Mouse (Mus musculus) adrenal gland, postnatal 14 days (tissue): ENCODE measurements around the gene Tmem132a. TPM values are rescaled to one million over a fixed set of nuclear protein-coding genes. Genes with fewer than 3 reads are reported as not detected.

Experiments
- DNase-seq: peaks from one replicate; pipeline ENCODE4 v3.0.0; 2021; ENCODE audit warnings: mixed read lengths
- total RNA-seq: library from RNA; stranded (reverse); gene quantifications from 2 replicates; pipeline ENCODE4 v1.2.3, GENCODE M21; 2021

The Tmem132a gene
- total RNA-seq, 1 experiment from 2014 or later, result 19.6 TPM

DNA sequence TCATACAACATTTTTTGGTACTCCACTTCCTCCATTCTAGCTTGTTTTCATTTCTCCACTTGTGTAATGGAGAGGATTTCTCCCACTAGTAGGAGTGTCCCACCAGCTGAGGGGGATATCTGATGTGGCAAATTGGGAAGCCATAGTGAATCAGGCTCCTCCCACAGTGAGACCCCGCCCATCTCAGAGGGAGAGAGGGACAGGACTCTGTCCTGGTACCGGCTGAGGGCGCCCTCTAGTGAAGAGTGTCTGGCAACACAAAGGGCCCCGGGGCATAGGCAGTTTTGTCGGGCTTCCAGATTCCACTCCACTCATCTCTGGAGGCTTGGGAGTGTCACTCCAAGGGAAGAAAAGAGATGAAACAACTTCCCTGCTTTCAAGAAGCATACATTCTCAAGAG, 38.3 kb downstream of the Tmem132a start:
- peak; percentile 92 for DNase-seq

DNA sequence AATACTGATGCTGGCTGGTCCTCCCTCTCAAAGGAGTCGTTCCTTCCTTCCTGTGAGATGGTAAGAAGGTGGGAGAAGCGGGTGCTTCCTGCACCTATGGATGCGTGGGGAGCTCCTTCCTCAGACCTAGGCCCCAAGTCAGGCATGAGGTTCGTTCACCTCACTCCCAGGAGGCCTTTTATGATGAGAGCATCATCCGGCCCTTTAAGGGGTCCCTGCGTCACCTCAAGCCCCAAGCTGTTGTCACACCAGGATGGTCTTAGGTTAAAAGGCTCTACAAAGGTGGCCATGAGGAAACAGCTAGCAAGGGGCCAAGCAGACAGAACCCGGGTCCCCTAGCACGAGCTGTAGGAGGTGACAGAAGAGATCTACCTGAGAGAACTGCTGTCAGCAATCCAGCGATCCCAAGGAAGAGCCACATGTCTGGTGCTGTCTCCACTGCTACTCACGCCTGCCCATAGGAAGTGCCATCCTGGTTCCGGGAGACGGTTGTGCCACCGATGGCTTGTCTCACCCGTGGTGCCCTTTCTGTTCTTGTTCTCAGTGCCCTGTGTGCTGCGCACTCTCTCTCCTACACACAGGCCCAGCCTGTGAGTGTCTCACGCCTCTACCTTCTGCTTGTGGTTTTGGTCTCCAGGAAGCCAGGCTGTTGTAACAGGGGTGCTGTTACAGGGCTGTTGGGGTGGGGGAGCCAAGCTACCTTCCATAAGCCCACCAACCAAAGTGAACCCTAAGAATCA, 40.1 kb downstream of the Tmem132a start, which contains the start of gene Cd6:
Gene Cd6, minus strand, starts transcription at position 623 of the 740 bp plus-strand sequence.
- DNase-seq, result no peak

DNA sequence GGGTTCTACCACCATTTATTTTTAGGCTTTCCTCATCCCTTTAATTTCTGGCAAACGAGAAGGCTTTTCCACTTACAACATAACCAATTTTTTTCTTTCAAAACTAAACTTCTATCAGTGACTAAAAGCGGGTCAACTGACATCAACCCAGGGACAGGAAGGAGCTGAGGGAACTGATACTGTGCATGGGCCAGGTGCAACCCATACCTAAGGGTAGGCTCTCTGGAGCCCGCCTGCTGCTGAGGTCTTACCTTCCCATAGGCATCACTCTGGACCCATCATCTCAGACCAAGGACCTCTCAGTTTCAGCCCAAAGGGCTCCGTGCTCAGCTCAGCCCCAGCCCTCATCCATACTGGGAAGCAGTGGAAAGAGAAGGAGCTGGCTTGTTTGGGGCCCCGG, 41.4 kb downstream of the Tmem132a start:
- DNase-seq, result no peak

DNA sequence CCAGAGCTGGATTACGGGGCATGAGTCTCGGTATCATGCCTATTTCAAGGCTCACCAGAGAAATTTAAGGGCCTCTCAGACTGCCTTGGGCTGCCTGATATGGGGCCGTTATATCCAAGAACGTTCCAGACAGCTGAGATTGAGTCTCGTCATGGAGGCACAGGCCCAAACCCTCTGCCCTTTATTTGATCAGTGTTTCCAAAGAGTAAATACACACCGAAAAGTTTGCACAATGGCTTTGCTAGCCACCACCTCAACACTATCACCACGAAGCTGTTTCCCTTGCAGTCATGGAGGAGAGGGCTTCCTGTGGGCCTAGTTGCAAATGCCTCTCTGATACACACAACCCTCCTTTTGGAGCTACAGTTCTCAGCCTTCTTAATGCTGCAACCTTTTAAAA, 45.7 kb downstream of the Tmem132a start:
- DNase-seq, result no peak

DNA sequence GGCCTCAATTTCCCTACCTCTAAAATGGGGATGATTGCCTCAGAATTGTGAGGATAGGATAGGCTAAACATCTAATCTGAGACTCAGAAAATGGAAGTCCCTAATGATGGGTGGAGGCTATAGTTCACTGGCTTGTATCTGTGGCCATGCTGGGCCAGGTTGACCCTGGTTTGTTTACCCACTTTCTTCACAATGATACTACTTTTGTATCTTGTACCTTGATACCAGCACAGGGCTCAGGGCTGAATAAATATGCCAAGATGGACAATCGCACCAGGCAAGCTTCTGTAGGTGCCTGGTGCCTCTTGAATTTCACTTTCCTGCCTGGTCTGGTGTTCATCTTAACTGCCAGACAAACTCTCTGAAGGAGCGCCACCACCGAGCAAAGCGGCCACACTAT, 47.2 kb downstream of the Tmem132a start:
- DNase-seq, result no peak

DNA sequence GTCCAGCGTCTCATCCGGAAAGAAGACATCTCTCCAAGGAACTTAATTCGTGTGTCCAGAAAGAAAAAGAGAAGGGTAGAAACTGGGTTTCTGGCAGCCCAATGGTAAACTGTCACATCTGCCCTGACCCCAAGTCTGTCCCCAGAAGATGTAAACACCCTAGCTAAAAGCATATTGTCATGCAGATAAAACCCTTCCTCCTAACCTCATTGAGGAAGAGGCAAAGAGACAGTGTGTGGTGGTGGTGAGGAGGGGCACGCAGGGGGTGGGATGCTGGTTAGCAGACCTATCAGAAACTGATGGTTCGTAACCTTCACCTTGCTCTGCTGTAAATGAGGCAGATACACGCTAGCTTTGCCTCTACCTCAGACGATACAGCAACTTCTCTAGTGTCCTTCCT, 48.4 kb downstream of the Tmem132a start:
- DNase-seq, result no peak

DNA sequence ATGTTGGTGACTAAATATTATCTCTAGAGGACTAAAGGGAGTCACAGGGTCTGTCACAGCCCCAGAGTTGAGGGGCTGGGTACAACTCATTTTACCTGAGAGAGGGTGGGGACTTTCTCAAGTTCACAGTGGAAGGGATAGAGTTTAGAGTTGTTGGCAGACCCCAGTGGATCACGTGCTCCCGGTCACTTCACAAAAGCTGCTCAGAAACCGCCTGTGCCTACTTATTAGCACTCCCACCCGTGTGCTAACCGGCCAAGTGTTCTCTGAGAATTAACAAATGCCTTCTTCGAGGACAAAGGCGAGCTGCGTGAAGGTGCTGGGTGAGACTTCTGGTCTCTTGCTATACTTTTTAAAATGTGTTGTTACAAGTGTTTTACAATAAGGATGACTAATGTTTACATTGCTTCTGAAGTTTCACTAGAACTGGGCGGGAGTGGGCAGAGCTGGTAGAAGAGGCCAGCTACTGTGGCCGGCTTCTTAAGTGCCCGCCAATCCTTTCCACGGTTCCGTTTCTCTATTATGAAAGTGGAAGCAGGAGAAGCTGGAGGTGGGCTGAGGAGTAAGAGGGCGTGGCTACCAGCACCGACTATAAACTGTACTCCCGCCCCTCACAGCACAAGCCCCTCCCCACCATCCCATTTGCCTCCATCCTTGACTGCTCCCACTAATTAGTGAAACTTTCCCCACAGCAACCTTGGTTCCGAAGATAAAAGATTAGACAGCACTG, 51.4 kb downstream of the Tmem132a start:
- DNase-seq, result peak; percentile 27

DNA sequence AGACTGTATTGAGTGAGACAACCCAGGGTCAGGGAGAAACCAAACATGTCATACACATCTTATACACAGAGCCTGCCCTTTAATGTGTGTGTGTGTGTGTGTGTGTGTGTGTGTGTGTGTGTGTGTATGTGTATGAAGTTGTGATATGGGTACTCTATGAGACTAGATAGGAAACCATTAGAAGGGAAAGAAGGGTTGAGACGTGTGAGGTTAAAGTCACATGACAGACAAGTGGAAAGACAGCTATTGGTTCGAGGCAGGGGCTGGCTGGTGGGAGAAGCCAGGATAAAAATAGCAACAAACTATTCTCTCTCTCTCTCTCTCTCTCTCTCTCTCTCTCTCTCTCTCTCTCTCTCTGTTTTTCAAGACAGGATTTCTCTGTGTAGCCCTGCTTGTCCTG, 53.3 kb downstream of the Tmem132a start:
- no peak for DNase-seq

DNA sequence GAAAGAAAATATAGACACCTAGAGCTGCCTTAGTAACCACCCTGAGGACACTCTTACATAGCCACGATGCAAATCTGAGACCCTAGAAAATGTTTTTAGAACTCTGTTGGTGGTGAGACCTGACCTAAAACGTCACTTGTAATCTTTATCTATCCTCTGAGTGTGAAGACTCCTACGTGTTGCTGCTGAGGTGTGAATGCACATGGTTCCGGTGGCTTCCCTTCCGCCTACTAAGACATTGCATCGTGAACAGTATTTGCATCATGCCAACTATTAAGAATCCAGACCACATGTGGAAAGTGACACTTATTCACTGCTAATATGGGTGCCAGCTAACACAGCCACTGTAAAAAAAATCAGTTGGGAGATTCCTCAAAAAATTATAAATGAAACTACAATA, 53.9 kb downstream of the Tmem132a start:
- no peak for DNase-seq

DNA sequence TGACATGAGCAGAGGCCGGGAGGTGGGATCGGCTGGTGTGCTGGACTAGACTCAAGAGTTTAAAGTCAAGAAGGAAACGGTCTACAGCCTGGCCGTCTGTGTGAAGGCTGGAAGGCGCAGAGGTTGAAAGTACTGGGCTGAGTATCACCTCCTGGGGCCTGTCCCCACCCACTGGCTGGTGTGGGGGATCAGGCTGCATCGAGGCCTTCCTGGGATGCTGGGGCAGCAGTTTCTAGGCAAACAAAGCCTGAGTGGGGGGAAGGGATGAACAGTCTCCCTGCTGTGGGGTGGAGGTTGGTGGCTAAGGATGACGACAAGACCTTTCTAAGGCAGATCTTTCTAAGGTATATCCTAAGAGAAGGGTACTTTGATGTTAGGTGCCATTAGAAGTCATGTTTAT, 55.8 kb downstream of the Tmem132a start:
- DNase-seq, result no peak

DNA sequence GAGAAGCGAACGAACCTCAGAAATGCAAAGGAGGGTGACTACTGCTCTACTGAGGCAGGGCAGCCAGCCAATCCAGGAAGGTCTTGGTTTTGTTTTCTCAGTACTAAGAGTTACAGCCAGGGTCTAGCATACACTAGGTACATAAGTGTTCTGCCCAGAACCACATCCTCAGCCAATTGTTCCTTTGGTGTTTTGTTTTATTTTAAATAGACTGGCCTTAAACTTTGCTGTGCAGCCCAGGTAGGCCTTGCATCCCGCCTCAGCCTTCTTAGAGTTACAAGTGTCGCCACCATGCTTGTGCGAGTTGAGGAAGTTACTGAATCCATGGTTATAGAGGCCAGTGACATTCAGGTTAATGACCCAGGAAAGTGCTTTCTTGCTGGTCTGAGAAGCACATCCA, 56.7 kb downstream of the Tmem132a start:
- DNase-seq, result no peak

DNA sequence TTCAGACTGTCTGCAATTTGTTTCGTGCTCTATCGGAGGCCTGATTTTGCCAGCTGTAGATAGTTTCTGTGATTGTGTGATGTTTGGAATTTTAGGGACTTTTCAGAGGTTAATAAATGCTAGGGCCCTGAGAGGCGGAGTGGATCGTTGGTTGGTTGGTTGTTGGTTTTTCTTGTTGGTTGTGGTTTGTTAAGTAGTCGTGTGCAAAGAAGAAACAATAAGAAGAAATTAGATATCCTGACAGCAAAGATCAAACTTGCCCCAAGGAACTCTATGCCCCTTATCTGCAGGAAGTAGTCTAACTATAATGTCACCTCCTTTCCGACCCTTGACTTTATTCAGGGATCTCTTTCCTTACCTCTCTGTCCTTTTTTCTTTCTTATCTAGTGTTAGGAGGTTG, 58.3 kb downstream of the Tmem132a start:
- DNase-seq, result no peak

DNA sequence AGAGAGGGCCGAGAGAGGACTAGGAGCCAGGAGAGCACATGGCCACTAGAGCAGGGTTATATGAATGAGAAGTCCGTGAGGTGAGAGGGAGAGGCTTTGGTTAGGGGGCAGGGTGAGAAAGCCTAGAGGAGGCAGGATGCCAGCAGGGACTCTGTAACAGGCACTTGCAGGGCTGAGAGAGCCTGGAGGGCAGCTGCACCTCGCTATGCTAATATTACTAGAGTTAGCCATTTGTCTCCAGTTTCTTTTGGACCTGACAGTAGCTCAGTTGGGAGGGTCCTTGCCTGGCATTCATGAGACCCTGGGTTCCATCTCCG, 59.6 kb downstream of the Tmem132a start:
- DNase-seq, result no peak

DNA sequence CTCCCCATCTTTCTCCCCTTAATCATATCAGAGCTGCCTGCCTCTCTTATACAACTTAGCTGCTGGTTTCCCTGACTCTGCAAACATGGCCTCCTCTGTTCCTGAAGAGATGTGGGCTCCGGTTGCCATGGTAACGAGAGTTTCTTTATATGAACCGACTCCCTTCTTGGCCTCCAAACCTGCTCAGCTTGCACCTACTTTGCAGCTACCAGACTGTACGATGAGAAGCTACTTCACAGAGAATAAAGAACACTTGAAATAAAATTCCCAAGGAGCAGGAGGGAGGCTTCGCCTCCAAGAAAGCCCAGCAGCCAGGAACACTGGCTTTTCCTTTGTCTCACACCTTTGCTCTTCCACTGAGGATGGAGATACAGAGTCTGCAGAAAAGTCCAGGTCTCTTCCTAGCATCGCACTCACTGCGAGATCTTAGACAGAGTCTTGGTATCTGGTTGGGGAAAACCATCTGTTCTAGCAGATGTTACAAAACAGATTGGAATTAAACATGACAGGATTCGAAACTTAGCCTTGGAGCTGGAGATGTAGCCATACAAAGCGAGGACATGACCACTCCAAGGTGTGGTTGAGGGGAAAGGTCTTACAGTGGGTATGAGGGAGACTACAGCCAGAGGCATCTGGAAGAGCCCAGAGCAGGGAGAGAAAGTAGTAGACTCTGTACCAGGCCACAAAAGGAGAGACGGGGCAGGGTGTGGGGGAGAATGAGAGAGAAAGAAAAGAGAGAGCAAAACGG, 60.1 kb downstream of the Tmem132a start:
- no peak for DNase-seq

DNA sequence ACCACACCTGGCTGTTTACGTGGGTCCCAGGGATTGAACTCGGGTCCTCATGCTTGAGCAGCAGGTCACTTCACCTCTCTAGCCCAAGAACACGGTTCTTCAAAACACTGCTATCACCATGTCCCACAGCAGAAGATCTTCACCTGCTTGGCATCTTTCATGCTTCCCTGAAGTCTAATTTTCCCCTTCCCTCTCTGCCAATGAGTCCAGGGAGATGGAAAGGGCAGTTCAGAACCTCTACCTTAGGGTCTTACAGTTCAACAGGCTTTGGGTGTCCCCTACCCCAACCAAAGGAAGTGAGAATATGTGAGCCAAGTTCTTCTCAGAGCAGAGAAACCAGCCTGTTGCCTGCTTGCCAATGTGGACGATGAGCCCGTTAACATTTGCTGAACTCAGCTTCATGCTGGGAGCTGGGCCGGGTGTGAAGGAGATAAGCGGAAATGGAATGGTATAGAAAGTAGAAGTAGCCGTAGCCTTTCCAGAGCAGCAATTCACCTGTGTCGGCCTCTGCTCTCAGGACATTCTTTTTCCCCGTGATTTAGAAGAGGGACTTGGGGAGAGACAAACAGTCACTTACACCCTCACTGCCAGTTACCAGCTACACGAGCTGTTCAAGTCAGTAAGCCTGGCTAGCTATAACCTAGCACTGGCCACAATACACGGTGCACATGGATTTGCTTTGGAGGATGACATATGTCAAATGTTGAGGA, 61.1 kb downstream of the Tmem132a start:
- no peak for DNase-seq

Other genes starting within 250 kb of the Tmem132a start
- gene Vwce, start 235.7 kb downstream of the Tmem132a start, total RNA-seq, result 1.2 and 2.2 TPM in 2 replicates
- not detected in 2 replicates for gene Pga5, start 191.9 kb downstream of the Tmem132a start, total RNA-seq
- gene Vps37c, start 181.2 kb downstream of the Tmem132a start, total RNA-seq, result 19.1 and 23.6 TPM in 2 replicates
- 1.3 and 8.7 TPM in 2 replicates for gene Cd5, start 130.9 kb downstream of the Tmem132a start, total RNA-seq
- gene Cd6, start 39.9 kb downstream of the Tmem132a start, total RNA-seq, result 0.41 and 5.2 TPM in 2 replicates
- 2.0 and 2.6 TPM in 2 replicates for gene Slc15a3, start 30.2 kb downstream of the Tmem132a start, total RNA-seq
- gene Tmem109, start 12.1 kb upstream of the Tmem132a start, total RNA-seq, result 92.7 and 101 TPM in 2 replicates
- gene Prpf19, start 25.3 kb upstream of the Tmem132a start, total RNA-seq, result 125 and 126 TPM in 2 replicates
- gene Zp1, start 50.7 kb upstream of the Tmem132a start, total RNA-seq, result not detected in 2 replicates
- gene Ptgdr2, start 67.2 kb upstream of the Tmem132a start, total RNA-seq, result not detected in 2 replicates
- gene Ccdc86, start 79.3 kb upstream of the Tmem132a start, total RNA-seq, result 13.6 and 14.2 TPM in 2 replicates
- gene Ms4a10, start 104.7 kb upstream of the Tmem132a start, total RNA-seq, result 4.4 and 8.0 TPM in 2 replicates
- not detected in 2 replicates for gene Ms4a15, start 123.3 kb upstream of the Tmem132a start, total RNA-seq
- not detected in 2 replicates for gene Ms4a18, start 148.1 kb upstream of the Tmem132a start, total RNA-seq
- gene Ms4a8a, start 211.2 kb upstream of the Tmem132a start, total RNA-seq, result 1.5 and 2.5 TPM in 2 replicates